15 mouse cellular contexts compared by ENCODE assay signal in genomic region chr12:65942166-65942565, GRCm38 (mm10).
"Had no signal": no experiment of that assay in that cellular context is flagged by ENCODE, and none has a peak within 500 bp of the region (broad histone marks: within the 10 kb centered on the region; RNA-seq: fewer than 3 reads in every experiment).

No protein-coding gene starts in this region.

- H3K9ac ChIP-seq: kidney, embryonic 15.5 days; limb, embryonic 13.5 days; liver, embryonic 14.5 days; neural tube, embryonic 13.5 days had no signal

- H3K36me3 ChIP-seq: kidney, embryonic 15.5 days; limb, embryonic 13.5 days; midbrain, embryonic 10.5 days; neural tube, embryonic 13.5 days had no signal

- H3K27ac ChIP-seq: kidney, embryonic 15.5 days; limb, embryonic 13.5 days; liver, embryonic 14.5 days; midbrain, embryonic 10.5 days; neural tube, embryonic 13.5 days had no signal

- H3K9me3 ChIP-seq: kidney, embryonic 15.5 days; limb, embryonic 13.5 days; midbrain, embryonic 10.5 days; neural tube, embryonic 13.5 days had no signal

- H3K4me3 ChIP-seq: kidney, embryonic 15.5 days; limb, embryonic 13.5 days; midbrain, embryonic 10.5 days; neural tube, embryonic 13.5 days had no signal

- H3K4me2 ChIP-seq: kidney, embryonic 15.5 days; limb, embryonic 13.5 days; neural tube, embryonic 13.5 days had no signal

- H3K27me3 ChIP-seq: kidney, embryonic 15.5 days; limb, embryonic 13.5 days; neural tube, embryonic 13.5 days had no signal

- DNase-seq: kidney, postnatal 36 days; layer of hippocampus, adult 9-11 months; layer of hippocampus, postnatal 36 days; lung, adult 2 months; lung, postnatal 10 days; lung, postnatal 4 days; midbrain, embryonic 14.5 days; retina, postnatal 1 day; right cerebral cortex, postnatal 14 days; thymus, postnatal 36 days had no signal

- H3K4me1 ChIP-seq: kidney, embryonic 15.5 days; limb, embryonic 13.5 days; midbrain, embryonic 10.5 days; neural tube, embryonic 13.5 days had no signal
